Mouse (Mus musculus): Measurements from ENCODE around the gene Ppfia3.
"Not testable (repeated sequence)": the region's sequence is repeated elsewhere in the genome, so short reads cannot be mapped to it uniquely, and the experiment has no call there.

Gene Ppfia3

DNA sequence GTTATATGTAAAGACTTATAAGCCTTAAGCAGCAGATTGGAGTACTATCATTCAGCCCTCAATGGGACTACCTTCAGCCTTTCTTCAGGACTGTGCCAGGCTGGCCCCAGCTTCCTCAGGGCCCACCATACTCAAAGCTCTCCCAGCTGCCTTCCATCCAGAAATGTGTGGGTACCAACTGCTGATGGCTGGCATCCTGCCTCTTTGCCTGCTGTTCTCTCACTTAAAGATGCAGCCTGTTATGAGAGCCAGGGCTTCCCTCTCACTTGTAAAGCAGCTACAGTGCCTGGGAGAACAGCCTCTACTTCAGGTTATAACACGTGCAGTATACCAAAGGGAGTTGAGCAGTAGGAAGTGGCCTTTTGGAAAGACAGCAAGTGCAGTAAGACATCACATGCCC lies 9.2 kb upstream of the Ppfia3 start:
- peak; percentile 42 for DNase-seq

DNA sequence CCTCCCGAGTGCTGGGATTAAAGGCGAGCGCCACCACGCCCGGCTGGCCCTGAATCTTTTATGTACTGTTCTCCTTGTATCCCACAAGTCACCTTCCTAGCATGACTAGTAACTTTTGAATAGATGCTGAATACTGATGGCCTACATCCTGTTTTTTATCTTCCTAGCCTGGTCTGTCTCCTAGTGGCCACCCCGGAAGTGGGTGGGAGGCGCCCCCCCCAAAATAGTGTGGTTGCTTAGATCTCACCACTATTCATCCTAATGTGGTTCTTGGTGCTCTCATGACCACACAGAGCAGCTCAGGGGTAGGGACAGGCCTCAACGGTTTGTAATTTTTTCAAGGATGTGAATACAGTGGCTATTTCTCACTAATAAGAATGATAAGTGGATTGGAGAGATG lies 7.8 kb upstream of the Ppfia3 start:
- no peak for DNase-seq

DNA sequence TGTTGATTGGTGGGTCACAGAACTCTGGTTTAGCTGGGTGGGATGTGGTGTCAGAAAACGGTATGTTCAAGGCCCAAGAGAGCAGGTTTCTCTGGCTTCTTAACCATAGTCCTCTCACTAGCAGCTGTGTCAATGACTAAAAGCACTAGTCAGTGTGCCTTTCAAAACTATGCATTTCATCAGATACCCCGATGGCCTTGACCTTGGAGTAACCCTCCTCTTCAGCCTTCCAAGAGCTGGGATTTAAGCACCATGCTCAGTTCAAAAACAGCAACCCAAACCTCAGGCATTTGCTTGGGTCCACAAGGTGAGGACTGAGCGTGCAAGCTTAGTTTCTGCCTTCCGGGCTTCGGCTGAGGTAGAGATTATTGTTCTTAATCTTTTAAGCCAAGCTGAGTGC lies 5.6 kb upstream of the Ppfia3 start:
- DNase-seq = no peak

GRCm38 (mm10) chr7:45370475-45371311 lies 3.9 kb upstream of the Ppfia3 start, which contains the start of gene Lin7b:
Gene Lin7b (minus strand): TSS chr7:45370583.
- DNase-seq = peak; percentile 90

DNA sequence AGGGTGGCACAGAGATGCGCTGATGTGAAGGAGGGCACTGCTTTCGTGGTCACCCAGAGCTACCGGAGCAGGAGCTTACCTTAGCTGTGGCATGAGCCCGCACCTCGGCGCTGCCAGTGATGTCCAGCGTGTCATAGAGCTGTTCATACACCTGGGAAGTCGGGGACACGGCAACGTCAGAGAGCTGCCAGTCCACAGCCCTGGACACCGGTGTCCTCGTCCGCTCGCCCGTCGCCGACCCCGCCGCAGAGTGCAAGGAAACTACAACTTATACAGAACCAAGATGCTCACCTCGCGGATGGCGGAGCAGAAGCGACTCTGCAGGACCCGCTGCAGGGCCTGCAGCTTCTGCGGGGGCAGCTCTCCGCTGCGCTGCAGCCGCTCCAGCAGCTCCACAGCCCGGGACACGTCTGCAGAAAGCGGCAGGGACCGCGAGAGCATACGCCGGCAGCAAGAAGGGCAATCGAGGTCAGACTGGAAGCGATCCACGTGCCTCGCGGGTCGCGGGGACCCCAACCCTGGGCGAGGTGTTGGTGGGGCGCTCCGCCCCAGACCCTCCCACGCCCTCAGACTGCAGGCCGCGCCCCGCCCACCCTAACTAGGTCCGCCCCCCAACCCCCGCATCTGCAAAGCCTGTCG lies 3.1 kb upstream of the Ppfia3 start:
- peak; percentile 39 for DNase-seq

- no peak for DNase-seq
Measured at GRCm38 (mm10) chr7:45369022-45369745, 2.4 kb upstream of the Ppfia3 start.

- no peak for DNase-seq
Measured at GRCm38 (mm10) chr7:45368178-45368577, 1.4 kb upstream of the Ppfia3 start.

- DNase-seq = peak; percentile 98
Measured at GRCm38 (mm10) chr7:45367020-45367880, 431 bp upstream of the Ppfia3 start.

DNA sequence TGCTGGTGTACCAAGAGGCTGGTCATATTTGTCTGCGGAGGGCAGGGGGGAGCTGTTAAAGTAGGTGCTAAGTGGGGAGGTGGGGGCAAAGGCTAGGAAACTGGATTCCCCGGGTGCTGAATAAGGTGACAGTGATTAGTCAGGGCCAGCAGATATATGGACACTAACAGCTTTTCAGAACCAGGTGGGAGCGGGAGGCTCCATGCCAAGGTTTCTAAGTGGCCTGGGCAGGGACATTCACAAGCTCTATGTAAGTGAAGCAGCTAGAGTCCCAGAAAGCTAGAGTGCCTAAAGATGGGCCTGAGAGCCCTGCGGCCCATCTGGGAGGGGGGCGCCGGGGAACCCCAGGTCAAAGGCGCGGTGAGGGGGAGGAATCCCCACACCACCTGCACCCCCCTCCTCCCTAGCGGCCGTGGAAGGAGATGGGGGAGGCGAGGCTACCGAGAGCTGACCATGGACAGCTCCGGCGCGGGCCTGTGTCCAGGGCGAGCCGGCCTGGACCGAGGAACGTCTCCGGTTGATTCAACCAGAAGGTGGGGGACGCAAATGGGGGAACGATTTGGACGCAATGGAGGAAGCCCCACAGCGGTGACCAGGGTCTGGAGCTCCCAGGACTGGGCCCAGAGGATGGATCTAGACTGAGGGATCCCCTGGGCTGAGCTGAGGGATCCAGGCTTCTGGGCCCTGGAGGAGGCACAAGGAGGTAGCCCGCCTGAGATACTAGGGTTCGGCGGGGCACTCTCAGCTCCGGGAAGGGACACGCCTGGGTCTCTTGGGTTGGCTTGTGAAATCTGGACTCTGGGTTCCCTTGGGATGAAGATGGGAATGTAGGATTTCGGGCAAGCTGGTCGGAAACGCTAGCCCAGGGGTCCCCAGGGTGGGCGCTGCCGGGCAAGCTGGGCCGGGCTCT lies 822 bp downstream of the Ppfia3 start:
- peak; percentile 40 for DNase-seq

- no peak for DNase-seq
Measured at GRCm38 (mm10) chr7:45363983-45364382, 2.8 kb downstream of the Ppfia3 start.

- no peak for DNase-seq
Measured at GRCm38 (mm10) chr7:45362801-45363200, 4.0 kb downstream of the Ppfia3 start.

GRCm38 (mm10) chr7:45361243-45361804 lies 5.5 kb downstream of the Ppfia3 start:
- peak; percentile 81 for DNase-seq

DNA sequence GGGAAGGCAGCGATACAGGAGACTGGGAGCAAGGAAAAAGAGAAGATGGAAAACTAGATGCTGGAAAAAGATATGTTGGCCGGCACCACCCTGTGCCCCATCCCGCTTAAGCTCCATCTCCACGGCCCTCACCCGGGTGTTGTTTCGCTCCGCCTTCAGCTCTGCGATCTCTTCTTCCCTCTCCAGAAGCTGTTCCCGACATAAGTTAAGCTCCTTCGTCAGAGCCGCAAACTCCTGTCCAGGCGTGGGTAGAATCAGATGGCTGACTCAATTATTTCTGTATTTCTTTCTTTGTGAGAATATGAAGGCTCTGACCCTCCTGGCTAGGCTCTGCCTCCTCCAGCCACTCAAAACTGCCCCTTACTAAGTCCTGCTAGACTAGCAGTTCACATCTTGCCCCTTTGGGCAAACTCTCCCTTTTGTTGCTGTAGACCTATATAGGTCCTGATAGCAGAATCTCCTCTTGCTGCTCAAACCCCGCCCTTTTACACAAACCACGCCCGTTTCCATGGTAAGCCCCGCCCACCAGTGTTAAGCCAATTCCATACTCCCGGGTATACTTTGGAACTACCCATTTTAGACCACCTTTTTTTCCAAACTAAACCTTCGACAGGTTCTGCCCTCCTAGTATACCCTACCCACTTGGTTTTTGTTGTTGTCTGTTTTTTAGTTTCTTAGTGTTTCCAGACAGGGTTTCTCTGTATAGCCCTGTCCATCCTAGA lies 6.3 kb downstream of the Ppfia3 start:
- DNase-seq = no peak

- not testable (repeated sequence) for DNase-seq
Measured at GRCm38 (mm10) chr7:45359081-45359480, 7.7 kb downstream of the Ppfia3 start.

GRCm38 (mm10) chr7:45356087-45356486 lies 10.7 kb downstream of the Ppfia3 start:
- no peak for DNase-seq

DNA sequence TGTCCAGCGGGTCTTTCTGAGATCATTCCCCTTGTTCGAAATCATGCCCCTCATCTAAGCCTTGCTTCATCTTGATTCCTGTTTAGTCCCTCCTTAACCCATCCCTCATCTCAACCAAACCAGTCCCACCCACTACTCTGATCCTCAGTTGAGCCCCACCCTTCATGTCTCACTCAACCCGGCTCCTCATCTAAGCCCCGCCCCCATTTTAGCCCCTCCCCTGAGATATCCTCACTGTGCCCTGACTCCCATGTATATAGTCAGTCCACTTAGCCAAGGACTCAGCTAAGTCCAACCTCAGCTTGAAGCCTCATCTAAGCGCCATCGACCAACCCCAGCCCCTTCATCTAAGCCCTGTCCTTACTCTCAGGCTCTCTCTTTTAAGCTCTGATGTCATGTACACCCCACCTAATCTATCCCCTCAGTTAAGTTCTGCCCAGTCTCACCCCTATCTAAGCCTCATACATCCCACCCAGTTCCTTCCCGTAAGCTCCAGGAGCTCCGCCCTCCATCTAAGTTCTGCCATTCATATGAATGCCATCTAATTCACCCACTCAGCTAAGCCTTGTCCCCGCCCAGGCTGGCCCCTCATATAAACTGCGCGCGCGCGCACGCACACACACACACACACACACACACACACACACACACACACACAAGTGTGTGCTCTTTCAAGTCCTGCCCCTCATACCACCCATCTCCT lies 11.3 kb downstream of the Ppfia3 start:
- no peak for DNase-seq

GRCm38 (mm10) chr7:45353041-45353440 lies 13.8 kb downstream of the Ppfia3 start:
- no peak for DNase-seq

- no peak for DNase-seq
Measured at GRCm38 (mm10) chr7:45346905-45347304, 19.9 kb downstream of the Ppfia3 start.

GRCm38 (mm10) chr7:45343543-45343942 lies 23.3 kb downstream of the Ppfia3 start:
- peak; percentile 40 for DNase-seq

GRCm38 (mm10) chr7:45342081-45342480 lies 24.7 kb downstream of the Ppfia3 start:
- DNase-seq = no peak

All from right cerebral cortex, postnatal 14 days (tissue).